Mouse (Mus musculus): Measurements from ENCODE around the gene AA986860. TPM values are rescaled to one million over a fixed set of nuclear protein-coding genes. Genes with fewer than 3 reads are reported as not detected.

Gene AA986860
- total and polyA plus RNA-seq, 2 experiments from 2014 or later: 0.48 to 2.3 TPM

- Histone ChIP-seq H3K36me3 (replicated peaks; ENCODE audit: control insufficient read depth, insufficient read depth, low read length) (no peaks in the 10 kb centered on the region), H3K9me3 (replicated peaks; ENCODE audit: control insufficient read depth, low read length) (no peaks in the 10 kb centered on the region), H3K4me3 (ENCODE audit: low read depth, low read length) (no peak overlapping the region), H3K4me1 (ENCODE audit: control insufficient read depth, insufficient read depth) (no peaks in the 10 kb centered on the region), H3K27ac (ENCODE audit: low read depth) (no peak overlapping the region), H3K4me2 (ENCODE audit: low read depth, low read length) (no peak overlapping the region), H3K9ac (replicated peaks; ENCODE audit: low read depth, low read length) (no peak overlapping the region), H3K27me3 (ENCODE audit: control insufficient read depth, insufficient read depth, low read length) (no peaks in the 10 kb centered on the region)
- WGBS: 48% methylated on average over 8 of the region's 8 CpGs
- TF ChIP-seq EP300 (IDR thresholded peaks at IDR 0.05; ENCODE audit: low read depth): no peak
- TF ChIP-seq CTCF (IDR thresholded peaks at IDR 0.05; ENCODE audit: low read depth): no peak
- ATAC-seq (ENCODE audit: insufficient read depth, low read depth) (no peak), DNase-seq (ENCODE audit: low spot score) (no peak)
These were observed 3.1 kb downstream of the AA986860 start for GRCm38 (mm10) chr1:130734852-130735251.

DNA sequence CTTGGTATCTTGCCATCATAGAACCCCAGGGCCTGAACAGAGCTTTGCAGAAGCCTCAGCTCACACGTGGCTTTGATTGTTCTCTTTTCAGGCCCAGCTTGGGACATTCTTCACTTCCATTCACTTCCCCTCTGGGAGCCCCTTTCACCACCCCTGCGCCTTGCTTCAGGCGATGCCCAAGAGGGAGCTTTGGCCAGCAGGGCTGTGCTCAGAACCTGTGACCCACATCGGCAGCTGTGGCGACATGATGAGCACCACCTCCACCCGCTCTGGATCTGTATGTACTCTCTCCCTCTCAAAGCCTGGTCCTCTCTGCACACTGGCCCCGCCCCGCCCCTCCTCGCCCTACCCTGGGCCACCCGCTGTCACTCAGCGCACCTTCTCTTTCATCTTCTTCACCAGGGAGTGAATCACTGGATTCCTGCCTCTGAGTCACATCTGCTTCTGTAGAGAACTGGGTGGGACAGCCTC lies 5.7 kb downstream of the AA986860 start:
- H3K27me3 ChIP-seq (ENCODE audit: control insufficient read depth, insufficient read depth, low read length): no peaks in the 10 kb centered on the region
- no peak overlapping the region for H3K4me2 ChIP-seq (ENCODE audit: low read depth, low read length)
- DNase-seq (ENCODE audit: low spot score): no peak
- no peak overlapping the region for H3K27ac ChIP-seq (ENCODE audit: low read depth)
- peaks cover 18% of the 10 kb centered on the region for H3K4me1 ChIP-seq (ENCODE audit: control insufficient read depth, insufficient read depth)
- H3K9ac ChIP-seq (replicated peaks; ENCODE audit: low read depth, low read length): no peak overlapping the region
- no peak for TF ChIP-seq EP300 (IDR thresholded peaks at IDR 0.05; ENCODE audit: low read depth)
- 51% methylated on average over 11 of the region's 11 CpGs for WGBS
- H3K4me3 ChIP-seq (ENCODE audit: low read depth, low read length): no peak overlapping the region
- no peaks in the 10 kb centered on the region for H3K36me3 ChIP-seq (replicated peaks; ENCODE audit: control insufficient read depth, insufficient read depth, low read length)
- ATAC-seq (ENCODE audit: insufficient read depth, low read depth): no peak
- no peaks in the 10 kb centered on the region for H3K9me3 ChIP-seq (replicated peaks; ENCODE audit: control insufficient read depth, low read length)

GRCm38 (mm10) chr1:130737916-130738315 lies 6.1 kb downstream of the AA986860 start:
- H3K27me3 ChIP-seq (ENCODE audit: control insufficient read depth, insufficient read depth, low read length): no peaks in the 10 kb centered on the region
- no peak overlapping the region for H3K27ac ChIP-seq (ENCODE audit: low read depth)
- ATAC-seq (ENCODE audit: insufficient read depth, low read depth): no peak
- H3K4me1 ChIP-seq (ENCODE audit: control insufficient read depth, insufficient read depth): peaks cover 18% of the 10 kb centered on the region
- no peaks in the 10 kb centered on the region for H3K9me3 ChIP-seq (replicated peaks; ENCODE audit: control insufficient read depth, low read length)
- H3K36me3 ChIP-seq (replicated peaks; ENCODE audit: control insufficient read depth, insufficient read depth, low read length): no peaks in the 10 kb centered on the region
- no peak for DNase-seq (ENCODE audit: low spot score)
- no peak overlapping the region for H3K4me3 ChIP-seq (ENCODE audit: low read depth, low read length)
- no peak overlapping the region for H3K4me2 ChIP-seq (ENCODE audit: low read depth, low read length)
- WGBS: 85% methylated on average over 7 of the region's 7 CpGs
- TF ChIP-seq CTCF (IDR thresholded peaks at IDR 0.05; ENCODE audit: low read depth): no peak
- no peak for TF ChIP-seq EP300 (IDR thresholded peaks at IDR 0.05; ENCODE audit: low read depth)
- H3K9ac ChIP-seq (replicated peaks; ENCODE audit: low read depth, low read length): no peak overlapping the region

DNA sequence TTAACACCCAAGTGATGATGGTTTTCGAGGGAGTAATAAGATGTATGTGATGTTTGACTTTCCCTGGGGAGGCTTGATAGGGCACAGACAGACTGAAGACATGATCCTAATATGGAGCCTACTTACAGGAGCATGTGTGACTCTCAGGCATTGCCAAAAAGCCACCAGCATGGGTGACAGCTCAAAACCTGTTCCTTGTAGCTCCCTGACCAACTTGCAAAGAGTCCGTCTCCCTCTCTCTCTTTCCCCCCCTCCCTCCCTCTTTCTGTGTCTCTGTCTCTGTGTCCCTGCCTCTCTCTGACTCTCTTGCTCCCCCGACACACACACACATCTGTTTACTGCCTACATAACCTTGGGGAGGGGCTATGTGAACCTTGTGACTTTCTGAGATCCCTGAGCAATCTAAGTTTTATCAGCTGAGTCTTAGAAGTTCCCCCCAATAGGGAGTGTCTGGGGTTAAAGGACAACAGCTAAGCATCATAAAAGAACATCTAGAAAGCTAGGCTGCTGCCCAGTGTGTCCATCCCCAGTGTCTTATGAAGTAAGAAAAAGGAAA lies 6.9 kb downstream of the AA986860 start:
- Histone ChIP-seq H3K9me3 (replicated peaks; ENCODE audit: control insufficient read depth, low read length) (no peaks in the 10 kb centered on the region), H3K4me3 (ENCODE audit: low read depth, low read length) (no peak overlapping the region), H3K36me3 (replicated peaks; ENCODE audit: control insufficient read depth, insufficient read depth, low read length) (no peaks in the 10 kb centered on the region), H3K4me1 (ENCODE audit: control insufficient read depth, insufficient read depth) (peaks cover 18% of the 10 kb centered on the region), H3K27ac (ENCODE audit: low read depth) (no peak overlapping the region), H3K4me2 (ENCODE audit: low read depth, low read length) (no peak overlapping the region), H3K9ac (replicated peaks; ENCODE audit: low read depth, low read length) (no peak overlapping the region), H3K27me3 (ENCODE audit: control insufficient read depth, insufficient read depth, low read length) (no peaks in the 10 kb centered on the region)
- TF ChIP-seq CTCF (IDR thresholded peaks at IDR 0.05; ENCODE audit: low read depth) (no peak), EP300 (IDR thresholded peaks at IDR 0.05; ENCODE audit: low read depth) (no peak)
- DNase-seq (ENCODE audit: low spot score) (no peak), ATAC-seq (ENCODE audit: insufficient read depth, low read depth) (no peak)
- WGBS: 81% methylated on average over 3 of the region's 3 CpGs

DNA sequence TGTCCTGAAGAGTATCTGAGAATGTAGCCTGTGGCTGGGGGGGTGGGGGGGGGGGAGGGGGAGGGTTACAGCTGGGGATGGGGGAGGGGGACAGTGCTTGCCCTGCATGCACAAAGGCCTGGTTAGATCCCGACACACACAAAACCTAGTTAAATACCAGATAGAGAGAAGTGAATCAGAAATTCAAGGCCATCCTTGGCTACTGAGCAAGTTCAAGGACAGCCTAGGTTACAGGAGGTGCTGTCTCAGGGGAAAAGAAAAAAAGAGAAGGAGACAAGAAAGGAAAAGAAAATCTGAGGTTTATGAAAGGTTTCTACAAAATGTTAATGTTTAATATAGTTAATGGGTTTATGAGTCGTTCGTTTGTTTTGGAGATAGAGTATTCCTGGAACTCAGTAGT lies 7.9 kb downstream of the AA986860 start:
- H3K4me3 ChIP-seq (ENCODE audit: low read depth, low read length): no peak overlapping the region
- H3K4me2 ChIP-seq (ENCODE audit: low read depth, low read length): no peak overlapping the region
- WGBS: 74% methylated on average over 3 of the region's 3 CpGs
- no peak for TF ChIP-seq EP300 (IDR thresholded peaks at IDR 0.05; ENCODE audit: low read depth)
- no peak overlapping the region for H3K9ac ChIP-seq (replicated peaks; ENCODE audit: low read depth, low read length)
- H3K27me3 ChIP-seq (ENCODE audit: control insufficient read depth, insufficient read depth, low read length): no peaks in the 10 kb centered on the region
- peaks cover 18% of the 10 kb centered on the region for H3K4me1 ChIP-seq (ENCODE audit: control insufficient read depth, insufficient read depth)
- H3K27ac ChIP-seq (ENCODE audit: low read depth): no peak overlapping the region
- DNase-seq (ENCODE audit: low spot score) (no peak), ATAC-seq (ENCODE audit: insufficient read depth, low read depth) (no peak)
- H3K36me3 ChIP-seq (replicated peaks; ENCODE audit: control insufficient read depth, insufficient read depth, low read length): no peaks in the 10 kb centered on the region
- H3K9me3 ChIP-seq (replicated peaks; ENCODE audit: control insufficient read depth, low read length): no peaks in the 10 kb centered on the region

GRCm38 (mm10) chr1:130740227-130740648 lies 8.5 kb downstream of the AA986860 start:
- no peak for TF ChIP-seq EP300 (IDR thresholded peaks at IDR 0.05; ENCODE audit: low read depth)
- no peak for TF ChIP-seq CTCF (IDR thresholded peaks at IDR 0.05; ENCODE audit: low read depth)
- Histone ChIP-seq H3K9ac (replicated peaks; ENCODE audit: low read depth, low read length) (no peak overlapping the region), H3K9me3 (replicated peaks; ENCODE audit: control insufficient read depth, low read length) (no peaks in the 10 kb centered on the region), H3K4me1 (ENCODE audit: control insufficient read depth, insufficient read depth) (peaks cover 18% of the 10 kb centered on the region), H3K27ac (ENCODE audit: low read depth) (no peak overlapping the region), H3K4me2 (ENCODE audit: low read depth, low read length) (no peak overlapping the region), H3K36me3 (replicated peaks; ENCODE audit: control insufficient read depth, insufficient read depth, low read length) (no peaks in the 10 kb centered on the region), H3K4me3 (ENCODE audit: low read depth, low read length) (no peak overlapping the region), H3K27me3 (ENCODE audit: control insufficient read depth, insufficient read depth, low read length) (no peaks in the 10 kb centered on the region)
- 29% methylated on average over 4 of the region's 4 CpGs for WGBS
- no peak for DNase-seq (ENCODE audit: low spot score)
- ATAC-seq (ENCODE audit: insufficient read depth, low read depth): 0 out of 2 replicates have a peak, but pooled peaks have one; percentile 36

All from heart, postnatal 0 days (tissue).